Mouse (Mus musculus): ENCODE results near the gene Kif2a. TPM values are rescaled to one million over a fixed set of nuclear protein-coding genes. Genes with fewer than 3 reads are reported as not detected.
"Not testable (repeated sequence)": the region's sequence is repeated elsewhere in the genome, so short reads cannot be mapped to it uniquely, and the experiment has no call there.

Gene Kif2a
- total RNA-seq, 2 experiments from 2014 or later: 42.5 to 53.4 TPM

GRCm38 (mm10) chr13:107022266-107023171 lies 593 bp upstream of the Kif2a start:
- DNase-seq (ENCODE audit: low spot score in 2 of 2): peak; percentile 71 to 77

DNA sequence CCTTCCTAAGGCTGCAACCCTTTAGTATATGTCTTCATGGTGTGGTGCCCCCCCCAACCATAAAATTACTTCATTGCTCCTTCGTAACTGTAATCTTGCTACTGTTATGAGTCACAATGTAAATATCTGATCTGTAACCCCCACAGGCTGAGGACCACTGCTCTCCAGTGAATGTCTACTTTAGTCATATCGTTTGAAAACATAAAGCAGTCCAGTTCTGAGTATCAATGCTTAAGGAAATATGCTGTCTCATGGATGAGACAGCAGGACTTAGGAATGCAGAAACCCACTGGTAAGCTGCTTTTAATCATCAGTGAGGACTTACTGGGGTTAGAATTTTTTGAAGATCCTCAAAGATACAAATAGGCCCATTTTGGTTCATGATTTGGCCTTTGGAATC lies 2.5 kb downstream of the Kif2a start:
- DNase-seq (ENCODE audit: low spot score in 2 of 2): no peak

- no peak for DNase-seq (ENCODE audit: low spot score in 2 of 2)
Observed at GRCm38 (mm10) chr13:107013926-107014325, 8.0 kb downstream of the Kif2a start.

DNA sequence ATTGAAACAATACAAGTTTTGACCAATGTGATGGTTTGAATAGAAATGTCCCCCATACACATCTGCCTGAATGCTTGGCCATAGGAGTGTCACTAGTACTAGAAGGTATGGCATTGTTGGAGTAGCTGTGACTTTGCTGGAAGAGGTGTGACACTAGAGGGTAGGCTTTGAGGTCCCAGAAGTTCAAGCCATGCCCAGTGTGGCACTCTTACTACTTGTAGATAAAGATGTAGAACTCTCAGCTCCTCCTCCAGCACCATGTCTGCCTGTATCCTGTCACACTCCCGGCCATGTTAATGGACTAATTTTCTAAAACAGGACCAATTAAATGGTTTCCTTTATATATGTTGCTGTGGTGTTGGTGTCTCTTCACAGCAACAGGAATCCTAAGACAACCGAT lies 10.3 kb downstream of the Kif2a start:
- no peak for DNase-seq (ENCODE audit: low spot score in 2 of 2)

GRCm38 (mm10) chr13:107008174-107008573 lies 13.8 kb downstream of the Kif2a start:
- no peak for DNase-seq (ENCODE audit: low spot score in 2 of 2)

DNA sequence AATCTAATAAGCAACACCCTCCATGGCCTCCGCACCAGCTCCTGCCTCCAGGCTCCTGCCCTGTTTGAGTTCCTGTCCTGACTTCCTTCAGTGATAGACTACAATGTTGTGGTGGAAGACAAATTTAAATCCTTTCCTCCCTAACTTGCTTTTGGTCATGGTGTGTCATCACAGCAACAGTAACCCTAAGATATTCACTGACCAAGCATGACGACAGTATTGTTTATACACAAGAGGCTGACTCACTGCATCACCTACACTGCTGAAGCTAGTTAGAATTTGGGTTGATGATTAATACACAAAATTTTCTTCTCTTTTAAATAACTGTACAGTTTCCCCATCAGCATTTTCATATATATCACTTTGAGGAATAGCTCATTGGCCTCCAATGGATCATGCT lies 18.7 kb downstream of the Kif2a start:
- no peak for DNase-seq (ENCODE audit: low spot score in 2 of 2)

DNA sequence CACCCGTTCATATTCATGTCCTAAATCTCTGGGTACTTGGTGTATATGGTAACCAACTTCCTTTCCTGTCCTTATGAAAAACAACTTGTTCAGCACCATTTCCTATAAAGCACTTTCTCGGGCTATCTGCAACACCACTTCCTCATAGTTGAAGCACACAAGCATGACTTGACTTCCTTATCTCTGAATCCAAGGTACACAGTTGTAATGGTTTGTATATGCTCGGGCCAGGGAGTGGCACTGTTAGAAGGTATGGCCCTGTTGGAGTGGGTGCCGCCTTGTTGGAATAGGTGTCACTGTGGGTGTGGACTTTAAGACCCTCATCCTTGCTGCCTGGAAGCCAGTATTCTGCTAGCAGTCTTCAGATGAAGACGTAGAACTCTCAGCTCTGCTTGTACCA lies 23.3 kb downstream of the Kif2a start:
- DNase-seq (ENCODE audit: low spot score in 2 of 2): no peak

DNA sequence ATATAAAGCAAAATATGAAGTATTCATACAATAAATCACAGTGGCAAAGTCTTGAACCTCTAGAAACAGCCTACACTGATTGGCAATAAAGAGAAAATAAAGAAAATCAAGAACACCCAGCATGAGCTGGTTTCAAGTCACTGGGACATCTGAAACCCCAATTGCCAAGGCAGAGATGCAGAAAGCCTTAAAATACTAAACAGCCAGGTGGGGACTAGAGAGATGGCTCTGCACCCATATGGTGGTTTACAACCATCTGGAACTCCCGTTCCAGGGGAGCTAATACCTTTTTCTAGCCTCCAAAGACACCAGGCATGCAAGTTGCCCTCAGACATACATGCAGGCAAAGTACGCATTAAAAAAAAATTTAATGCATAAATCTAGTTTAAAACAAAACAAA lies 23.9 kb downstream of the Kif2a start:
- DNase-seq (ENCODE audit: low spot score in 2 of 2): no peak

- not testable (repeated sequence) for DNase-seq (ENCODE audit: low spot score in 2 of 2)
Observed at GRCm38 (mm10) chr13:106997557-106997956, 24.4 kb downstream of the Kif2a start.

DNA sequence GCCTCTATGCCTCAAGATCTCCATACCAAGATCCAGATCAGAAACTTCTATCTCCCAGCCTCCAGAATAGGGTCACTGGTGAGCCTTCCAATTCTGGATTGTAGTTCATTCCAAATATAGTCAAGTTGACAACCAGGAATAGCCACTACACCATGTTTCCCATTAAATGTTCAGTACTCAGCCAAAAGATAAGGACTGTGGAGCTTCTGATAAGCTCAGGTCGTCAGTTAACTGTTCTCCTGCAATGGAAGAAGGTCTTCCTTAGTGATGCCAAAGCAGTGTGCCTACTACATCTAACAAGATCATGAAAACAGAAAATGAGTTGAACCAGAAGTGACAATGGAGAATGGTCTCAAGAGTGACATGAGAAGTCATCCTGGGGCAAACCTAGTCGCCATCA lies 25.0 kb downstream of the Kif2a start:
- DNase-seq (ENCODE audit: low spot score in 2 of 2): no peak

- DNase-seq (ENCODE audit: low spot score in 2 of 2): no peak
Observed at GRCm38 (mm10) chr13:106961496-106961895, 60.4 kb downstream of the Kif2a start.

GRCm38 (mm10) chr13:106960557-106960956 lies 61.4 kb downstream of the Kif2a start:
- DNase-seq (ENCODE audit: low spot score in 2 of 2): no peak

GRCm38 (mm10) chr13:106958286-106958685 lies 63.6 kb downstream of the Kif2a start:
- no peak for DNase-seq (ENCODE audit: low spot score in 2 of 2)

- no peak for DNase-seq (ENCODE audit: low spot score in 2 of 2)
Observed at GRCm38 (mm10) chr13:106957554-106957953, 64.4 kb downstream of the Kif2a start.

- no peak for DNase-seq (ENCODE audit: low spot score in 2 of 2)
Observed at GRCm38 (mm10) chr13:106954880-106955279, 67.0 kb downstream of the Kif2a start.

GRCm38 (mm10) chr13:106947583-106947982 lies 74.3 kb downstream of the Kif2a start:
- no peak for DNase-seq (ENCODE audit: low spot score in 2 of 2)

- DNase-seq (ENCODE audit: low spot score in 2 of 2): peak; percentile 91 to 95
Observed at GRCm38 (mm10) chr13:106946594-106947540, 75.1 kb downstream of the Kif2a start, which contains the start of gene Dimt1. Gene Dimt1 (plus strand): TSS chr13:106947127.

DNA sequence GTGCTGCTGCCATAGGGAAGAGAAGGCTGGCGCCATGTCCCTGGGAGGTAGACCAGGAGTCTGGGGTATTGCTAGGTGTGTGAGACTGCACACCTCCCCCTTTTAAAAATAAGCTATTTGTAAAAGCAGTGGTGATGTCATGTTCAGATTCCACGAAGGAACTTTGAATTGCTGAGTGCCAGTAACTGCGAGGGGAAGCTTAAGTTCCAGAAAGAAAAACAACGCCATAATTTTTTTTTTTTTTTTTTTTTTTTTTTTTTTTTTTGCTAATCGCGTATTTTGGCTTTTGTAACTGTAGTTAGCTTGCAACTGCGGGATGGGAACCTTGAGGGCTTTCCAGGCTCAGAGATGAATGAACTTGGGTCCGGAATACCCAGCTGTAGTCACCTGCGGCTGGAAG lies 76.4 kb downstream of the Kif2a start:
- no peak for DNase-seq (ENCODE audit: low spot score in 2 of 2)

DNA sequence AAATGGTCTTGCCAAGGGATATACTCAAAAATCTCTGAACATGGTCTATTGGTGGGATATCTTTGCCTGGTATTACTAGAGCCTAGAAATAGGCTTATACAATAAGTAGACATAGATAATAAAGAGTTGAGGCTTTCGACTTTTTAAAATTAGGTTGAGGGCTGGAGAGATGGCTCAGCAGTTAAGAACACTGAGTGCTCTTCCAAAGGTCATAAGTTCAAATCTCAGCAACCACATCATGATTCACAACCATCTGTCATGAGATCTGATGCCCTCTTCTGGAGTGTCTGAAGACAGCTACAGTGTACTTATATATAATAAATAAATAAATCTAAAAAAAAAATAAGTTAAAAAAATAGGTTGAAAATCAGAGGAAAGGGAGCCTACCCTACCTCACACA lies 79.2 kb downstream of the Kif2a start:
- DNase-seq (ENCODE audit: low spot score in 2 of 2): no peak

DNA sequence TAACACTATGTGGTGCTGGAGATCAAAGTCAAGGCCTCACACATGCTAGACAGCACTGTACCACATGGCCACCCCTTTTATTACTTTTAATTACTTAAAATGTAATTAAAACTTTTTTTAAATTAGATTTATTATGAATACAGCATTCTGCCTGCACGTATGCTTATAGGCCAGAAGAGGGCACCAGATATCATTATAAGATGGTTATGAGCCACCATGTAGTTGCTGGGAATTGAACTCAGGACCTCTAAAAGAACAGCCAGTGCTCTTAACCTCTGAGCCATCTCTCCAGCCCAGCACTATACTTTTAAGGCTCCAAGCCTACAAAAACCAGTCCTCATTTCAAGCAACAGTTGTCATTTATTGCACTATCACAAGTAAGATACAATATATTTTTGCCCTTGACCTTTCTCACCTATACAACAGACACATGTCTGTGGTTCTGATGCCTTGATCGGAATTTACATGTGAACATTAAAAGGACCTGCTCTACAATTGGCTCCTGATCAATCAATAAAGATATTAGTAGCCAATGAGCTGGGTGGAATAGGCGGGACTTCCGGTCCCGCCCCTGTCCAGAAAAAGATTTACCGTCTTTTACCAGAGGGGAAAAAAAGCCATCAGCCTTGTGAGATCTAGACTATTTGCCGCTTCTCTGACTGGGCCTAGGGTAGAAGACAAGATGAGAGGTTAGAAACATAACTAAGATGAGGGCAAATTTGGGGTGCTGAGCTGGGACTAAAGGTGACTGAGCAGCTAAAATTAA lies 80.5 kb downstream of the Kif2a start:
- no peak for DNase-seq (ENCODE audit: low spot score in 2 of 2)

- DNase-seq (ENCODE audit: low spot score in 2 of 2): no peak
Observed at GRCm38 (mm10) chr13:106937138-106937472, 84.8 kb downstream of the Kif2a start.
